Mouse (Mus musculus) stomach, embryonic 14.5 days (tissue): ENCODE measurements around the gene Ptpn14. TPM values are rescaled to one million over a fixed set of nuclear protein-coding genes. Genes with fewer than 3 reads are reported as not detected.
A peak's percentile ranks its signal among the peaks of the same experiment; 100 is the strongest.

Source experiments
- ATAC-seq: fragments of 200-750 bp; cut with Nextera tagmentation; 2 replicates; pipeline ENCODE4 v1.8.0; 2017; ENCODE audit warnings: low read depth, moderate TSS enrichment; ENCODE audit not compliant: insufficient number of reproducible peaks, insufficient read depth, low FRiP score
- H3K27ac ChIP-seq: fragments of 300-500 bp; sonication (generic); 2 replicates; pipeline ENCODE4 v1.5.1; 2014; ENCODE audit warnings: mild to moderate bottlenecking, low read length, moderate library complexity, mixed read lengths
- H3K27me3 ChIP-seq: fragments of 300-500 bp; sonication (generic); 2 replicates; pipeline ENCODE4 v1.6.1; 2014; ENCODE audit warnings: low read length, control low read depth, mixed read lengths; ENCODE audit not compliant: control insufficient read depth, insufficient read depth
- H3K36me3 ChIP-seq: fragments of 300-500 bp; sonication (generic); 2 replicates; pipeline ENCODE4 v1.6.1; 2014; ENCODE audit warnings: mild to moderate bottlenecking, control low read depth, low read length, moderate library complexity, mixed read lengths; ENCODE audit not compliant: control insufficient read depth, insufficient read depth
- H3K4me1 ChIP-seq: fragments of 300-500 bp; sonication (generic); 2 replicates; pipeline ENCODE4 v1.6.1; 2014; ENCODE audit warnings: low read length, control low read depth, mixed read lengths; ENCODE audit not compliant: control insufficient read depth, insufficient read depth
- H3K4me2 ChIP-seq: fragments of 300-500 bp; sonication (generic); replicated peaks from 2 replicates; pipeline ENCODE4 v1.6.1; 2014; ENCODE audit warnings: low read depth, low read length, control low read depth
- H3K4me3 ChIP-seq: fragments of 300-500 bp; sonication (generic); 2 replicates; pipeline ENCODE4 v1.5.1; 2014; ENCODE audit warnings: low read depth, low read length, control low read depth
- H3K9ac ChIP-seq: fragments of 300-500 bp; sonication (generic); replicated peaks from 2 replicates; pipeline ENCODE4 v1.6.1; 2014; ENCODE audit warnings: low read depth, mild to moderate bottlenecking, control low read depth, low read length, moderate library complexity, mixed read lengths
- H3K9me3 ChIP-seq: fragments of 300-500 bp; sonication (generic); 2 replicates; pipeline ENCODE4 v1.6.1; 2016; ENCODE audit warnings: low read depth, low read length, control low read depth; ENCODE audit not compliant: control insufficient read depth
- WGBS: fragments of 180-500 bp; shearing (Covaris S2); extraction: QIAGEN DNeasy Blood & Tissue Kit; methylation state at CpG from one replicate; pipeline ENCODE4 v1.1.7; 2014; 5-methylcytosine and 5-hydroxymethylcytosine counted together
- polyA plus RNA-seq: library from polyadenylated mRNA; unstranded; fragments of >200 nt; fragmentation: Nextera tagmentation; extraction: Ambion mirVana; gene quantifications from 2 replicates; pipeline ENCODE4 v1.2.1, GENCODE M21; 2014

Gene Ptpn14
- polyA plus RNA-seq, 1 experiment from 2014 or later, result 14.3 TPM

GRCm38 (mm10) chr1:189798949-189799348 is 70.9 kb downstream of the Ptpn14 start:
- Histone ChIP-seq H3K27me3 (no peaks in the 10 kb centered on the region), H3K36me3 (no peaks in the 10 kb centered on the region), H3K4me3 (no peak overlapping the region), H3K9me3 (no peaks in the 10 kb centered on the region), H3K4me1 (no peaks in the 10 kb centered on the region), H3K4me2 (no peak overlapping the region), H3K27ac (no peak overlapping the region), H3K9ac (no peak overlapping the region)
- WGBS, result 74% methylated on average over 15 of the region's 15 CpGs
- no peak for ATAC-seq

- H3K9me3 ChIP-seq, result no peaks in the 10 kb centered on the region
- H3K4me1 ChIP-seq, result no peaks in the 10 kb centered on the region
- no peak for ATAC-seq
Observed at GRCm38 (mm10) chr1:189800211-189800961, 72.3 kb downstream of the Ptpn14 start.

GRCm38 (mm10) chr1:189801303-189801702 is 73.2 kb downstream of the Ptpn14 start:
- WGBS, result 83% methylated on average over 4 of the region's 4 CpGs
- Histone ChIP-seq H3K27me3 (no peaks in the 10 kb centered on the region), H3K4me1 (no peaks in the 10 kb centered on the region), H3K9ac (no peak overlapping the region), H3K4me3 (no peak overlapping the region), H3K9me3 (no peaks in the 10 kb centered on the region), H3K27ac (no peak overlapping the region), H3K36me3 (no peaks in the 10 kb centered on the region), H3K4me2 (no peak overlapping the region)
- ATAC-seq, result no peak

More at GRCm38 (mm10) chr1:189800211-189800961, 72.3 kb downstream of the Ptpn14 start:
- Histone ChIP-seq H3K36me3 (no peaks in the 10 kb centered on the region), H3K4me2 (no peak overlapping the region), H3K9ac (no peak overlapping the region), H3K27ac (no peak overlapping the region), H3K27me3 (no peaks in the 10 kb centered on the region), H3K4me3 (no peak overlapping the region)
- WGBS, result 55% methylated on average over 13 of the region's 13 CpGs

- Histone ChIP-seq H3K27ac (no peak overlapping the region), H3K9ac (no peak overlapping the region), H3K36me3 (no peaks in the 10 kb centered on the region), H3K9me3 (no peaks in the 10 kb centered on the region), H3K4me1 (no peaks in the 10 kb centered on the region), H3K4me2 (no peak overlapping the region), H3K4me3 (no peak overlapping the region), H3K27me3 (no peaks in the 10 kb centered on the region)
- WGBS, result 94% methylated on average over 4 of the region's 4 CpGs
- ATAC-seq, result no peak
Observed at GRCm38 (mm10) chr1:189802575-189802974, 74.5 kb downstream of the Ptpn14 start.

- H3K27me3 ChIP-seq, result no peaks in the 10 kb centered on the region
- no peak overlapping the region for H3K27ac ChIP-seq
- WGBS, result 67% methylated on average over 11 of the region's 11 CpGs
- H3K4me2 ChIP-seq, result no peak overlapping the region
- no peak overlapping the region for H3K9ac ChIP-seq
- no peaks in the 10 kb centered on the region for H3K4me1 ChIP-seq
- peaks cover 3% of the 10 kb centered on the region; the same call in 1 of the 2 replicates for H3K36me3 ChIP-seq
- H3K4me3 ChIP-seq, result no peak overlapping the region
- no peak for ATAC-seq
- no peaks in the 10 kb centered on the region for H3K9me3 ChIP-seq
Observed at GRCm38 (mm10) chr1:189803742-189804141, 75.7 kb downstream of the Ptpn14 start.

- Histone ChIP-seq H3K36me3 (peaks cover 3% of the 10 kb centered on the region; the same call in 1 of the 2 replicates), H3K27me3 (no peaks in the 10 kb centered on the region), H3K9me3 (no peaks in the 10 kb centered on the region), H3K4me2 (no peak overlapping the region), H3K9ac (no peak overlapping the region), H3K4me3 (no peak overlapping the region), H3K4me1 (no peaks in the 10 kb centered on the region), H3K27ac (peak overlapping the region; percentile 33; the same call in 1 of the 2 replicates)
- no peak for ATAC-seq
- 75% methylated on average over 13 of the region's 13 CpGs for WGBS
Observed at GRCm38 (mm10) chr1:189806533-189807297, 78.6 kb downstream of the Ptpn14 start.

- 91% methylated on average over 6 of the region's 6 CpGs for WGBS
- Histone ChIP-seq H3K36me3 (peaks cover 3% of the 10 kb centered on the region; the same call in 1 of the 2 replicates), H3K9me3 (no peaks in the 10 kb centered on the region), H3K4me2 (no peak overlapping the region), H3K27me3 (no peaks in the 10 kb centered on the region), H3K4me3 (no peak overlapping the region), H3K4me1 (no peaks in the 10 kb centered on the region), H3K9ac (no peak overlapping the region), H3K27ac (no peak overlapping the region)
- ATAC-seq, result no peak
Observed at GRCm38 (mm10) chr1:189808015-189808414, 79.9 kb downstream of the Ptpn14 start.

- Histone ChIP-seq H3K36me3 (peaks cover 3% of the 10 kb centered on the region; the same call in 1 of the 2 replicates), H3K4me1 (no peaks in the 10 kb centered on the region), H3K9me3 (no peaks in the 10 kb centered on the region), H3K27ac (no peak overlapping the region), H3K9ac (no peak overlapping the region), H3K4me2 (no peak overlapping the region), H3K4me3 (no peak overlapping the region), H3K27me3 (no peaks in the 10 kb centered on the region)
- WGBS, result 78% methylated on average over 2 of the region's 2 CpGs
- no peak for ATAC-seq
Observed at GRCm38 (mm10) chr1:189808453-189808852, 80.4 kb downstream of the Ptpn14 start.
